Mouse (Mus musculus) adrenal gland, adult (tissue): ENCODE measurements around the gene Tspyl3.

Experiments used
- DNase-seq, 2 experiments: peaks; one replicate each; pipeline ENCODE4 v3.0.0; 2022 to 2023; ENCODE audit warnings: low spot score in 1 of 2; ENCODE audit not compliant: inconsistent age in 2 of 2

Gene Tspyl3

DNA sequence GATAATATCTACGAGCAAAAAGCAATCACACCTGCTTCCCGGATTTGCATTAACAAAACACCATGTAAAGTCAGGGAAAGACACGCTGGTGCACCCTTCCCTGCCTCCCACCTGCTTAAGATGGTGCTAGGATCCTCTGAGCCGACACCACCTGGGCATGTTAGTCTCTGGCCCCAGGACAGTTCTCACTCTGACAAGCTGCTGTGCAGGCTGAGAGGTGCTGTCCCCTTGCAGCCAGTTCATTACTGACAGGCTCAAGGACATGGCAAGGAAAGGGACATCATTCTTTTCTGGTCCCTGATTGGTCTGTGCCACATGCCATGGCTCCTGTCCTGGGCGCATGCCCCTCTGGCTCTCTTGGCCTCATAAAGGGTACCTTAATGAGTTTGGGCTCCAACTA, 3.3 kb upstream of the Tspyl3 start:
- no peak for DNase-seq

DNA sequence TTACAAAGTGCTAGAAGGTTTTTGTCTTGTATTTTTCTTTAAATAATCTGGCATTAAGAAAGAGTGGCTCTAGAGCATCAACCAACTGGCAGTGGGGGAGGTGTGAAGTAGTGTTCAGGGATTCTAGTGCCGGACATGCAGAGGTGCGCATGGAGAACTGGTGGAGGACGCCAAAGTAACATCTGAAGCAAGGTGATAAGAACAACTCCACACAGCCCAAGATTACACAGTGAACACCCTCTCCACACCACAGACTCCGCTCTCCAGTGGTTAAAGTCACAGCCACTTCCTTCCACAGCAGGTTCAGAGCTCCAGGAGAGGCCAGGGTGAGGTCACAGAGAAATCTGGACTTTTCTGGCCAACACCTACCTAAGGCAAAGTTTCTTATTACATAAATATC, 2.7 kb upstream of the Tspyl3 start:
- DNase-seq, result no peak

DNA sequence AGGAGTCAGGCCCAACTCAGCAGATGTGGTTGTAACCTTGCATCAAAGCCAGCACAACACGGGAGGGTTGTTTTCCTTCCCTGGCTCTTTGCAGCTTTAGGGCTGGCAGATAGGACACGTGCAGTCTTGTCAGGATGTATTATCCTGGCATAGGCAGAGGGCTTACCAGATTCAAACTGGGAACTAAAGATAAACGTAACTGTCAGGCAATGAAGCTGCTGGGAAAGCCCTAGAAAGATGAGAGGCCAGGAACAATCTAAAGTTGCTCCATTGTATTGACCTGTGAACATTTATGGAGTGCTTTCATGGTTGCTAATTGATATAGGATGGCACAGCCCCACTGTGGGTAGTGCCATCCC, 333 bp upstream of the Tspyl3 start:
- DNase-seq, result no peak

DNA sequence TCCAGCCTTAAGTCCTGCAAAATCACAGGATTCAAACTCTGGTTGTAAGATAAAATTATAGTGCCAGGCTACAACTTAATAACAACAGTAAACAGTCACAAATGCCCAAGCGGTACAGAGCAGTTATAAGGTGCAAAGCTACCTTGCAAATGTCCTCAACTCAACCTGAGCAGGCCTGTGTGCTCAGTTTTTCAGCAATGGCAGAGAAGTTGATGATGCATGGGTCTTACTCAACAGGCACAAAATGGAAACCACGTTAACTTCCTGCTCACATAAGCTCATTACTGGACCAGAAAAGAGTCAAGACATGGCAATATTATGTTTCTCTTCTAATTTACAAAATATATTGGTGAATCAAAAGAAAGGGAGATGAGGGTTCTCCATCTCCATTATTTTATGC, 2.7 kb downstream of the Tspyl3 start:
- no peak for DNase-seq

DNA sequence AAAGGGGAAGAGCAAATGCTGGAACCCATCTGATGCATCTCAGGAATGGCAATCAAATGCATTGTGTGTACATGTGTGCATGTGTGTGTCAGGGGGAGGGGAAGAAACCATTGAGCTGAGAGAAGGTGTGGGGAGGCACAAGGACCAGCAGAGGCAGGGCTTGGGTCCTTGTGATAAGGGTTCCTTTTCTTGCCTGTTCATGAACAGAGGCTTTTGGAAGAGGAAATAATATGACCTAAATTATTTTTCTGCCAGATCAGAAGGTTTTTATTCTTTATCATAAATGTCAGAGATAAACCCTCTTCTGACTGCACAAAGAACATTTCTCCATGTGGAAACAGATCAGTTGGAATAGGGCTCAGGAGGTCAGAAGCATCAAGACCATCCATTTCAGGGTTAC, 3.1 kb downstream of the Tspyl3 start:
- no peak for DNase-seq

DNA sequence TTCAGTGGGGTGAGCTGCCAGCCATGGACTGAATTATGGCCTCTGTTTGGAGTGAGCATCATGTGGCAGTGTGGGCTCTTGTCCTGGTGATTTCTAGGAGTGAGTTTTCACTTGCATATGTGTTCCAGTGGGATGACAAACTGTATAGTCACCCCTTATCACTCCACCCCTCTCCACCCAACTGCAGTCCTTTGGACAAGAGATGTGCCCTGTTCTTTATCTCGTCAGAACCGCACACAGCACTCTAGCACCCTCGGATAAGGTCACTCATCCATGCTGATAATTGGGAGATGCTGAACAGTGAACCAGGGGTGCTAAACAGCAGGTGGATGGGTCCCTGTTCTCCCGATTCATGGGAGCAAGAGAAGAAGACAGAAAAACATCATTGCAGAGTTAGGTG, 3.6 kb downstream of the Tspyl3 start:
- DNase-seq, result no peak

DNA sequence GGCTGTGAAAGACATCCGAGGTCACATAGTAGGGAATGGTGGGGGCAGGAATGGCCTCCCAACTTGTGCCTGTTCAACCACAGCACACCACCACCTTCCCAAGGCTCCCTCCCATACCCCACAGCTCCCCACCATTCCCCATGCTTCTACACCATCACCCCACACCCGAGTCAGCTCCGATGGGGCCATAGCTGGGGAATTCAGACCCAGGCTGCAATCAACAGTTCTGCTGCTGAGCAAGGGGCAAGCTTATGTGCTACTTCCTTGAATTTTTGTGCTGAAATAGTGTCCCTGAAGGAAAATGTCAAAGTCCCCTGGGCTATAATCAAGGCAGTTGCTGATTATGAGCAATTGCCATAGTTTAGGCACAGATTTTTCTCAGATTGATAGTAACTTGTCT, 6.7 kb downstream of the Tspyl3 start:
- no peak for DNase-seq

DNA sequence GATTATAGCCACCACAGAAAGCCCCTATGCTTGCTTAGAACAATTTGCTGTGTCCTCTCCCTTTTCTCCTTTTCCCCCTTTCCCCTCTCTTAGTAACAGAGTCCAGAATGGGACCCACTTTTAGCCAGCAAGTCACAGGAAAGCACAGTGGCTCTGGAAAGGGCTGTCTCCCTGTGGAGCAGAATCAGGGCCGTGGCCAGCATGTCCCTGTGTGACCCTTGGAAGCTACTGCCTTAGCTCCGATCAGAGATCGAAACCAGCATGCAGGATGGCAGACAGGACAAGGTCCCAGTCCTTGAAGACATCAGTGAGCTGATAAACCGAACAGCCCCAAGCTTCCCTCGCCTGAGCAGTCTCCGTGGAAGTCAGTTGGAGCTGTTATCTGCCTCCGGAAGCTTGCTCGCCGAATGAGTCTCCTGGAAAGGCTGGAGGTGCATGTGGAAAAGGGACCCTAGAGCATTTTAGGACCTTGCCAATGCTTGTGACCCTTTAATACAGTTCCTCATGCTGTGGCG, 7.4 kb downstream of the Tspyl3 start:
- DNase-seq, result no peak

DNA sequence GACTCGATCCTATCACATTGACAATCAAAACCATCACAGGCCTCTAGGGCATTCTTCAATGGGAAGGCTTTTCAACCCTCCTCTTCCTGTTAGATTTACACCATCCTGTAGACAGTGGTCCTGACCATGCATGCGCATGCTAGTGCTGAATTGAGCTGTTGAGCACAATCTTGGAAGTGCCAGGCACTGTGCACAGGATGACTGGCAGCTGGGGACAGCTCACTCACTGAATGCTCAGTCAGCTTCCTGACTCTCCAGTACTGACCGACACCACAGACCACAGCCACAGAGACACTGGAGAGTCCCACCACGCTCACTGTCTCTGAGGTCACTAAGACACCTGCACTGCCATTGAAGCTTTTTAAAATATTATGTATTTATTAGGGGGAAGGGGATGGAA, 9.8 kb downstream of the Tspyl3 start:
- DNase-seq, result no peak

DNA sequence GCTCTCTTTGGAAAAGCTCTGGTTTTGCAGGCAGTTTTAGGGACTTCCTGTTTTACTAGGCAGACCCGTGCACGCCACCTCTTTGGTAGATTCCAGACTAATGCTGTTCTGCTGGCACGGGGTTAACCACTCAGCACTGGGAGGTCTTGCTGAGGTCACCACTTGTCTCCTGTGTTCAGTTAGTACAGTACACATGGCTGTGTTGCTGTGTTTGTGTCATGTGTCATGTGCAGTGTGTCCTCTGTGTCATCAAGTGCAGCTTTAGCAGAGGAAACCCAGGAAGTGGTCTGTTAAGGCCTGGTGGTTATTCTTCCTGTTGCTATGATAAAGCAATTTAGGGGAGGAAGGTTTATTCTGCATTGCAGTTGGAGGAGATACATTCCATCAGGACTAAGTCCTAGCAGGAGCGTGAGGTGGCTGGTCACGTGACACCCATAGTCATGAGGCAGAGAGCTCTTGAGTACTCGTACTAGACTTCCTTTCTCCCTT, 10.4 kb downstream of the Tspyl3 start:
- no peak for DNase-seq

DNA sequence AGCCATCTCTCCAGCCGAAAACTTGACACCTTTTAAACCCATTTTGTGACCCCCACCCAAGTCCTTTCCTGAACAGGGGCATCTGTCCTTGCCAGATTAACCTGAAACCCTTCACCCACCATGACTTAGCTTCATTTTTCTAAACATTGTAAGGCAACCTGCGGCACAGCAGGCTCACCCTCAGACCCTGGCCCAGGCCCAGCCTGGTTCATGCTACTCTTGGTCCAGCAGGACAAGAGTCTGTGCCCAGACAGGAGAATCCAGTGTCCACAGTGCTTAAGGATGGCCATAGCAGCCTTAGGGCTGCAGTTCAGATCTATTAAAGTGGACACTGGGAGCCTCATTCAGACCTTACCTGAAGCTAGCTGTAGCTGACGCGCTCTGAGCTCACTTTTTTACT, 11.9 kb downstream of the Tspyl3 start:
- no peak for DNase-seq

DNA sequence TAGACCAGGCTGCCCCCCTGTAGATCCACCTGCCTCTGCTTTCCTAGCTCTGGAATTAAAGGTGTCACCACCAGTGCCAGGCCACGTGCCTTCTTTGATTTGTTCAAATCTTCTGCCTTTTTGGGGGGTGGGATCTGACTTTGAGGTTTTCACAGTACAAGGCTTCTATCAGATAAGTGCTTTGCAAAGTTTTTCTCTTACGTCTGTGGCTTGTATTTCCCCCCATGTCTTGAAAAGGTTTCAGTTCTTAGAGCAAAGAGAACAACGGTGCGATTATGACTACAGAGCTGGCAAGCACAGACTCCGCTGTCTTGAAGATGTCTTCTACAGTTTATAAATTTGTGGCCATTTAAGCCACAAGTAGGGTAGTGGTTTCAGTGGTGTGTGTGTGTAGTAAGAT, 13.8 kb downstream of the Tspyl3 start:
- no peak for DNase-seq

DNA sequence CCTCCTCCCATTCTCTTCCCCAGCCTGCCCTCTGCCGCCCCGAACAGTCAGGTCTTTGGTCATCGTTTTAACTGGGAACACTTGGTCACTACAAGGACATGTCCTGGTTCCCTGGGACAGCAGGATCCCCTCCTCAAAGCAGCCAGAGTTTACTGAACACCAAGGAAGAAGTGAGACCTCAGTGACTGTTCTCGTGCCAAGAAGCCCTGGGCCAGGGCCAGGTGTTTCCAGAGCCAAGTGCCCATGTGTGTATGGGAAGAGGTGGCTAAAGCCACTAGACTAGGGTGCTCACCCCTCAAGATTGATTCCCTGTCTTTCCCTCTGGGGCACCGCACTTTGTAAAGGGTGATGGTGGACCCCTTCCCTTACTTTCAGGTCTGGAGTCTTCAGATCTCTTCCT, 16.0 kb downstream of the Tspyl3 start:
- peak; percentile 76 to 85 for DNase-seq

DNA sequence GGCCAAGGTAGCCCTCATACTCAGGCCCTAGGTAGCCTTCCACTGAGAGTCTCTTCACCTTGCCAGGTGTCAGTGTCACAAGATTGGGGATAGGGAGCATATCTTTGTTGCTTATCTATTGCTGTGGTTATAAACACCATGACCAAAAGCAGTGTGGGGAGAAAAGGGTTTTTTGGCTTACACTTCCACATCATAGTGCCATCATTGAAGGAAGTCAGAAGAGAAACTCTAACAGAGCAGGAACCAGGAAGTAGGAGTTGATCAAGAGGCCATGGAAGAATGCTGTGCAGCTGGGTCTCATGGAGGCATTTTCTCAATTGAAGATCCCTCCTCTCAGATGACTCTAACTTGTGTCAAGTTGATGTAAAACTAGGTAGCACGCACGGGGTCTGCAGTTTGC, 17.1 kb downstream of the Tspyl3 start:
- no peak for DNase-seq

DNA sequence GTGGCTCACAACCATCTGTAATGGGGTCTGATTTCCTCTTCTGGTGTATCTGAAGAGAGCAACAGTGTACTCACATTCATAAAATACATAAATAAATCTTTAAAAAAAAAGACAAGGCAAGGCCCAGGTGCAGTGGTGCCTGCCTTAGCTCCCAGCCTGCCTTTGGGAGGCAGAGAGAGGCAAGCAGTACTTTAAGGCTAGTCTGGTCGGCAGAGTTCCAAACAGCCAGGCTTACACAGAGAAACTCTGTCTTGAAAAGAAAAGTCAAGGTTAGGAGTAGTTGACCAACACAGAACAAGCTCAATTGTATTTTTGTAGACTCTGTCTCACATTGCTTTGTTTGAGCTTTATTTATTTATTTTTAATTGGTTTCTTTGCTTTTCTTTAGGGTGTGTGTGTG, 22.5 kb downstream of the Tspyl3 start:
- DNase-seq, result peak; percentile 83 to 90

DNA sequence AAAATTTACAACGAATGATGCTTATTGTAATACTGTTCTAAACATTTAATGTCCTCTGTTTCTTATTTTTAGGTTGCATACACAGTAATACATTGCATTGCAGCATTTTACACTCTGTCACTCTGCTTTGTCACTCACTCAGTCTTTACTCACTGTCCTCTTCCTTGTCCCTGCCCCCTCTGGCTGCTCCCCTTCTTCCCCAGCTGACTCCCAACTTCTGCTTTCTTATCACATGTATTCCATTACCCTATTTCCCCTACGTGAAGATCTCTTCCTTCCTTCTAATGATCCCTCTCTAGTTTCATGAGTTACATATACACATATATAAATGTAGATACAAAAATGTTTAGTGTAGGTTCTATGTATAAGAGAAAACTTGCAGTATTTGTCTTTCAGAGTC, 26.1 kb downstream of the Tspyl3 start:
- DNase-seq, result no peak

DNA sequence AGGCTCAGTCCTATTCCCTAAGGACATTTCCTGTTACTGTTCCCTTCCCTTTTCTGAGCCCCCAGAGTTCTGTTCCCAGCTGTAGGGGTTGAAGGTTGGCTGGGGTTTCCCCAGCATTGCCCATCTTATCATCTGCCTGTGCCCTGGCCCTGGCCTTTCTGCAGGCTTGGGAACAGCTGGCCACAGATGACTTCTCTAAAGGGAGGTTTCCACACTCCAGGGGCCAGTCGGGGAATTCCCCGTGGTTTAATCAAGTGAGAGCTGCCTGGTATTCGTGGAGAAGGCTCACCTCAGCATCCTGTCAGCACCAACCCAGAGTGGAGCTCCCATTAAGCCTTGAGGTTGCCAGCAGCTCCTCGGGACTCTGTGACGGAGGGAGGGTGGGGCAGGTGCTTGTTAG, 26.8 kb downstream of the Tspyl3 start:
- peak; percentile 47 to 64 for DNase-seq

DNA sequence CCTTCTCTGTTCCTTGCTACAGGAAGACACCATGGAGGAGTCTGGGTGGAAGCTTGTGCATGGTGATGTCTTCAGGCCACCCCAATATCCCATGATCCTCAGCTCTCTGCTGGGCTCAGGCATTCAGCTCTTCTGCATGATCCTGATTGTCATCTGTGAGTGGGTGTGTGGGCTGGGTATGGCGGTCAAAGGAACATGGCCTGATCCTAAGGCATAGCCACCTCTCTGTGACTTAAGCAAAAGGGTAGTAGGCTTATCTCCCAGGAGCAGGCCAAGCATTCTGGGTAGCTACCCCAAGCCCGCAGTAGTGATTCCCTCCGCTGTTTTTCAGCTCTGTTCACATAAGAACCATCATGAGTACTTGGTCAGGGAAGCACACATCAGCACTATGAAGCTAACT, 31.0 kb downstream of the Tspyl3 start:
- no peak for DNase-seq

DNA sequence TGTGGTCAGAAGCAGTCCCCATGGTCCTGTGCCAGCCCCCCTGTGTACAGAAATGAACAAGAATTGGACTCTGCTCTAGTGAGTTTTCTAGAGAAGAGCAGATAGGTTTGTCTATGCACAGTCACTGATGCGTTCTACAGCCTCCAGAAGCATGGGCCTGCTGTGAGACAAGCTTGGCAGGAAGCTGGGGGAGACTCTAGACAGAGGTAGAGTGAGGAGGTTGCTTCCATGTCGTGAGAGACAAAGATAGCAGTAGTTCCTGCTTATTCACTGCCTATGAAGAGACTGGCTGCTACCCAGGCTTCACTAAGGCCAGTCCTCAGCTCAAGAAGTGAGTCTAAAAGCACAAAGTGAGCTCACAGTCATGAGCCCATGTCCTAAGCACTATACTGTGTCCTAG, 34.0 kb downstream of the Tspyl3 start:
- DNase-seq, result no peak

DNA sequence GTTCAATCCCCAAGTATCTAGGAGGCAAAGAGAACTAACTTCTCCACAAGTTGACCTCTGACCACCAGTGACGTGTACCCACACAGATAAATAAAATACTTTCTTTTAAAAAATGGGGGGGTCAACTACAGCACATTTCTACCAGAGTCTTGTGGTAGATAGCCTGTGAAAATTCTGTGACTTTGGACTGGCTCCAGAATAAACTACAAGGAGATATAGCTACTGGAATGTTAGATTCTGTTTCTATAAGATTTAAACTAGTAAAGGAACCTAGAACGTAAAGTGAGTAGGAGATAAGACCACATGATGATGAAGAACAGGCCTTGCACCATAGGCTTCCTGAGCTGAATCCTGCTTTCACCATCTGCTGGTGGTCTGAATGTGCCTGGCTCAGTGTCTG, 37.4 kb downstream of the Tspyl3 start:
- no peak for DNase-seq

DNA sequence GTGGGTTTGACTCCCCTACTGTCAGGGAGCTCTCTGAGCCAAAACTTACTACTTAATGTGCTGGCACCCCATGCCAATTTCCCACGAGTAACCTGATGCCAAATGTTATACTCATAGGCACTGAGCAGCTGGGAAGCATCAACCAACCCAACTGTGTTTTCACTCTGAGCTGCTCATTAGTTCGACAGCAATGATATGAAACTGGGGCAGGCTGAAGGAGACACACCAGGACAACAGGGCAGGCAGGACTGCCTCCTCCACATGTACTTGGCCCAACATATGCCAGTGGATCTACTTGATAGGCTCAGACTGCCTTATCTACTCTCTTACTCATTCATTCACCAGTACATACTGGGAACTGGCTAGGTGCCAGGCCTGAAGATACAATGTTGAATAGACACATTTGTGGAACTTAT, 39.1 kb downstream of the Tspyl3 start:
- DNase-seq, result peak; percentile 54 to 57

DNA sequence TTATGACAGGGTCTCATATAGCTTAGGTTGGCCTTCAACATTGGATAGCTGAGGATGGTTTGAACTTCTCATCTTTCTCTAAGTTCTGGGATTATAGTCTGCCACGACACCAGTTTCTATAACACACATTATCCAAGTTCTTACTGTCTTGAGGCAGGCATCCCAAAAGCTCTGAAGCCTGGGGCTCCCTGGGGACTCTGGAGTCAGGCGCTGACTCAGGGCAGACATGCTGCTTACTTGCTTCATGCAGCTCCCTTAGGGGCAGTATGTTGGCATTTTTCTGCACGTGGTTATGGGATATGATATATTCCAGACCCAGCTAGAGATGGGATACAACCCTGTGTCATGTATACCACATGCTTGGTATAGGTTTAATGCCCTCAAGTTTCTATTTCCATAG, 45.3 kb downstream of the Tspyl3 start:
- DNase-seq, result no peak

DNA sequence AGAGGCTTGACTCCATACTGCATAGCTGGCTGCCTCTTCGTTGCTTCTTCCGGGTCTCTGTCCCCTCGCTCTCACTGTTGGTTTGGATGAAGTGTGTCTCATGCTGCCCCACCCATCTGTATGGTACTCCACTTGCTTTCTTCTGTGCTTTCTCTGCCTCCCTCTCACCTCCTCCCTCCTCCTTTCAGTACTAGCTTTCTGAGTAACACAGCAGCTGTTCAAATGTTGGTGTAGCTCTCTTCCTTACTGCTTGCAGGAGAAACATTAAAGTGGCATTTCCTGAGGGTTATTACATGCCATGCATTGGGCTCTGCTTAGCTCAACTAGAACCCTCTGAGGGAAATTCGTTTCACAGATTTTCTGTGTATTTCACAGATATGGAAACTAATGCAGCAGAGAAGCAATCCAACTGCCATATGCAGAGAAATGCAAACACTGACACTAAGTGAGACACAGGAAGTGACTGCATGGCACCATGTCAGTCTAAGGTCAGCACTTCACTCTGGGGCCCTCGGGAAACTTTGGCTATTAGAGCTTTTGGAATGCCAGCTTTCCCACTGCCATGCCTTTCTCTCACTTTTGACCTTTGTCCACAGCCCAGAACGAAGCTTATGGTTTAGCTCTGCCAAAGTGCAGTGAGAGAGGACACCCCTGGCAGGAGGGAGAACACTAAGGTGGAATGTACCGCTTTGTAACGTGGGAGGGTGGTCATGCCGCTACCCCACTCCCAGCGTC, 45.9 kb downstream of the Tspyl3 start:
- DNase-seq, result no peak
